Mouse (Mus musculus) E14TG2a.4 (cell line): ENCODE data around the gene Plcl1.

ENCODE experiments used
- CTCF ChIP-seq: conservative IDR thresholded peaks from 2 replicates; pipeline ENCODE4 v1.5.1; 2014; ENCODE audit warnings: low read length
- NANOG ChIP-seq: IDR thresholded peaks from 2 replicates; pipeline ENCODE4 v1.6.1; 2014; ENCODE audit warnings: borderline replicate concordance, low read length, mixed read lengths

GRCm38 (mm10) chr1:55447661-55448060, 41.9 kb downstream of the Plcl1 start:
- TF ChIP-seq CTCF (peak; percentile 66), NANOG (no peak)
